Mouse (Mus musculus): ENCODE measurements around the gene Efcab6. TPM values are rescaled to one million over a fixed set of nuclear protein-coding genes. Genes with fewer than 3 reads are reported as not detected.

The Efcab6 gene
- total RNA-seq (2012; rRNA removed): 0.76 and 1.3 TPM in 2 replicates

DNA sequence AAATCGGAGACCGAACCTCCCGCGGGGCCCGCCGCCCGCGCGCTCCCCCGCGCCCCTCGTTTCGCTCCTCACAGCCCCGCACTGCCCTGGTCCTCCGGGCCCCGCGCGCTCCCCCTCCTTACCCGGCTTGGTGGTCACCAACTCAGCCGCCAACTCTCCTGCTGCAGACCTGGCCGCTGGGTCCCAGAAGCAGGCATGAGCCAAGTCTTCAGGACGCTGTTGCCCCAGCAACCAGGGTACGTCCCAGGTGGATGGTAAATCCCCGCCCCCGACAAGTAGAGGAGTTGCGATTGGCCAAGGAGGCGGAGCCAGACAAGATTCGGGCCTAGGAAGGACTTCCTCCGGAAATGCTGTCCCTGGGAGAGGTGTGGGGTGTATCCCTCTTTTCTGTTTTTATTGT lies at the start of gene Efcab6:
Efcab6 (minus strand) TSS at position 240 of the 400 bp plus-strand sequence.
- H3K4me3 ChIP-seq (ENCODE audit: insufficient read depth in 1 of 2, low read depth in 1 of 2, low read length in 2 of 2, poor library complexity in 1 of 2, severe bottlenecking in 1 of 2): peak within 1 kb of the TSS; percentile 63 to 66
- H3K4me1 ChIP-seq (ENCODE audit: control insufficient read depth in 2 of 2, insufficient read depth in 2 of 2, low read length in 2 of 2, poor library complexity in 1 of 2): peaks cover 0 to 3% of the 10 kb centered on the region in 2 experiments; a peak in 1 of 4 replicates
- H3K9ac ChIP-seq (ENCODE audit: insufficient read depth, low read depth, low read length, poor library complexity, severe bottlenecking): peak within 1 kb of the TSS; percentile 21; the same call in 1 of the 2 replicates
- no peak within 1 kb of the TSS for H3K27ac ChIP-seq (ENCODE audit: insufficient read depth, low read depth, low read length, poor library complexity, severe bottlenecking)
- H3K36me3 ChIP-seq (ENCODE audit: control insufficient read depth, insufficient read depth, low read length, poor library complexity, severe bottlenecking): no peaks in the 10 kb centered on the region
- in situ Hi-C loops (cut with MboI; ENCODE audit: low sequenced_read_pairs in 2 of 2, unreplicated experiment in 2 of 2): loop anchor here in 1 of 2 experiments (25.0 kb wide), 1 partner anchor 303 kb away; no protein-coding TSS in a partner anchor
- no peak for TF ChIP-seq ZNF384 (IDR thresholded peaks at IDR 0.05; ENCODE audit: low read depth, low read length)
- no peak for TF ChIP-seq ZC3H11A (IDR thresholded peaks at IDR 0.05; ENCODE audit: borderline replicate concordance, low read depth, low read length)
- no peak for TF ChIP-seq CHD2 (IDR thresholded peaks at IDR 0.05; ENCODE audit: low read depth, low read length)
- TF ChIP-seq MAFK (IDR thresholded peaks at IDR 0.05; ENCODE audit: insufficient read depth, low read depth, low read length): no peak
- TF ChIP-seq HCFC1 (IDR thresholded peaks at IDR 0.05; ENCODE audit: borderline replicate concordance, insufficient read depth, low read length): no peak
- DNase-seq (ENCODE audit: low read depth, low spot score): peak; percentile 72
- H3K9me3 ChIP-seq (ENCODE audit: control insufficient read depth, insufficient read depth, low read depth, low read length): no peaks in the 10 kb centered on the region

DNA sequence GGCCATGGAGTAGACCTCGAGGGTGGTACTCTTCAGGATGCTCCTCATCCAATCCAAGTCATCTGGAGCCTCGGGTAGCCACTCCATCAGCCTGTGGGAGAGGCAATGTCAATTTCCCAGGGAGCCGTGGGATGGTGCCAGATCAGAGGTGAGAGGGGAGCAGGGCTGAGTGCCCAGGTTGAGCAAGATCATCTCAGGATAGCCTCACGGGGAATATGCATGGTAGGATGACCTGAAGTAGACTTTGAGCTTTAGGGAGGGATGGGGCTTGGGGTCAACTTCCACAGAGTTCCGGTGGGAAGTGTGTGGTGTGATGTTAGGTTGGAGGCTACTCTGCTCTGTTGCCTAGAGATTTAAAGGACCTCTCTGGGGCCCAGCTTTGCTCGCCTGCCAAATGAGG lies 48.7 kb upstream of the Efcab6 start:
- H3K4me3 ChIP-seq (ENCODE audit: insufficient read depth in 1 of 2, low read depth in 1 of 2, low read length in 2 of 2, poor library complexity in 1 of 2, severe bottlenecking in 1 of 2): no peak overlapping the region
- no peaks in the 10 kb centered on the region for H3K9me3 ChIP-seq (ENCODE audit: control insufficient read depth, insufficient read depth, low read depth, low read length)
- H3K36me3 ChIP-seq (ENCODE audit: control insufficient read depth, insufficient read depth, low read length, poor library complexity, severe bottlenecking): no peaks in the 10 kb centered on the region
- no peaks in the 10 kb centered on the region for H3K4me1 ChIP-seq (ENCODE audit: control insufficient read depth in 2 of 2, insufficient read depth in 2 of 2, low read length in 2 of 2, poor library complexity in 1 of 2)
- TF ChIP-seq HCFC1 (IDR thresholded peaks at IDR 0.05; ENCODE audit: borderline replicate concordance, insufficient read depth, low read length) (no peak), ZC3H11A (IDR thresholded peaks at IDR 0.05; ENCODE audit: borderline replicate concordance, low read depth, low read length) (no peak), CHD2 (IDR thresholded peaks at IDR 0.05; ENCODE audit: low read depth, low read length) (no peak), ZNF384 (IDR thresholded peaks at IDR 0.05; ENCODE audit: low read depth, low read length) (no peak), MAFK (IDR thresholded peaks at IDR 0.05; ENCODE audit: insufficient read depth, low read depth, low read length) (no peak)
- no peak overlapping the region for H3K9ac ChIP-seq (ENCODE audit: insufficient read depth, low read depth, low read length, poor library complexity, severe bottlenecking)
- in situ Hi-C loops (cut with MboI; ENCODE audit: low sequenced_read_pairs in 2 of 2, unreplicated experiment in 2 of 2): no loop called here
- DNase-seq (ENCODE audit: low read depth, low spot score): no peak
- no peak overlapping the region for H3K27ac ChIP-seq (ENCODE audit: insufficient read depth, low read depth, low read length, poor library complexity, severe bottlenecking)

DNA sequence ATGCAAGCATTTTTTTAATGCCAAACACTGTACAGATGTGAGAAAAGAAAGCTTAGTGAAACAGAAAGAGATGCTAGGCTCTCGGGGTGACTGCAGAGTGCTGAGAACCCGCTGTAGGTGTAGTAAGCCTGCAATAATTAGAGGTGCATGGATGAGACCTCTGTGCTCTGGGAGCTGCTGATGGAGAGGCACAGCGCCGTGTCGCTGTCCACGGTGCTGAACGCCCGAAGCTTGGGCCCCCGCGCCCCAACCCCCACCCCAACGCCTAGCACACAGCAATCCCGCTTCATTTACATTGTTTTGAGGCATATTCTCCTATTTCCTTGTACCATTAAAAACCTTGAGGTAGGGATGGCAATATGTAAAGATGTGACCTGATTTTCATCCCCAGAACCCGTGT lies 43.7 kb upstream of the Efcab6 start:
- no peak overlapping the region for H3K9ac ChIP-seq (ENCODE audit: insufficient read depth, low read depth, low read length, poor library complexity, severe bottlenecking)
- no peak for DNase-seq (ENCODE audit: low read depth, low spot score)
- H3K4me3 ChIP-seq (ENCODE audit: insufficient read depth in 1 of 2, low read depth in 1 of 2, low read length in 2 of 2, poor library complexity in 1 of 2, severe bottlenecking in 1 of 2): no peak overlapping the region
- H3K36me3 ChIP-seq (ENCODE audit: control insufficient read depth, insufficient read depth, low read length, poor library complexity, severe bottlenecking): no peaks in the 10 kb centered on the region
- in situ Hi-C loops (cut with MboI; ENCODE audit: low sequenced_read_pairs in 2 of 2, unreplicated experiment in 2 of 2): no loop called here
- H3K27ac ChIP-seq (ENCODE audit: insufficient read depth, low read depth, low read length, poor library complexity, severe bottlenecking): no peak overlapping the region
- TF ChIP-seq ZC3H11A (IDR thresholded peaks at IDR 0.05; ENCODE audit: borderline replicate concordance, low read depth, low read length): no peak
- TF ChIP-seq HCFC1 (IDR thresholded peaks at IDR 0.05; ENCODE audit: borderline replicate concordance, insufficient read depth, low read length): no peak
- no peak for TF ChIP-seq ZNF384 (IDR thresholded peaks at IDR 0.05; ENCODE audit: low read depth, low read length)
- TF ChIP-seq CHD2 (IDR thresholded peaks at IDR 0.05; ENCODE audit: low read depth, low read length): no peak
- no peak for TF ChIP-seq MAFK (IDR thresholded peaks at IDR 0.05; ENCODE audit: insufficient read depth, low read depth, low read length)
- no peaks in the 10 kb centered on the region for H3K9me3 ChIP-seq (ENCODE audit: control insufficient read depth, insufficient read depth, low read depth, low read length)
- H3K4me1 ChIP-seq (ENCODE audit: control insufficient read depth in 2 of 2, insufficient read depth in 2 of 2, low read length in 2 of 2, poor library complexity in 1 of 2): peaks cover 0 to 4% of the 10 kb centered on the region in 2 experiments; a peak in 2 of 4 replicates

DNA sequence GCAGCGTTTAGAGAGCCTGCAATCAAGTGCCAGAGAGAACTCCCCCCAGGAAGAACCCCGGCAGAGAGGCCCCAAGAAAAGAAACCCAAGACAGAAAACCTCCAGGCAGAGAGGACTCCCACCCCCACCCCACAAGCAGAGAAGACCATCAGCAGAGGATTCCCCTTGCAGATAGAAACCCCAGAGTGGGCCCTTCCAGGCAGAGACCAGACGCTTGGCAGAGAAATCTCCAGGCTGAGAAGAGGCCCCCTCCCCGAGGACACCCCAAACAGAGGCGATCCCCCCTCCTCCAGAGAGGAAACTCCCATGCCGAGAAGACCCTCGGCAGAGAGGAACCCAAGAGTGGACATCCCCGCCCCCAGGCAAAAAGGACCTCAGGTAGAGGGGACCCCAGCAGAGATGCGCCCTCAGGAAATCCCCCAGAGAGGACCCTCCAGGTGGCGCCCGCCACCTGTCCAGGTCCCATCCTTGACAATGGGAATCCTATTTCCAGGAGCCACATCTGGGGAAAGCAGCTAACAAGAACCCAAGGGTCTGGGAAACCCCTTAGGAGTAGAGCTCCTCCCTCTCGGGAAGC lies 40.8 kb upstream of the Efcab6 start:
- DNase-seq (ENCODE audit: low read depth, low spot score): no peak
- in situ Hi-C loops (cut with MboI; ENCODE audit: low sequenced_read_pairs in 2 of 2, unreplicated experiment in 2 of 2): no loop called here
- H3K4me3 ChIP-seq (ENCODE audit: insufficient read depth in 1 of 2, low read depth in 1 of 2, low read length in 2 of 2, poor library complexity in 1 of 2, severe bottlenecking in 1 of 2): peak overlapping the region; percentile 81 to 89
- TF ChIP-seq ZNF384 (IDR thresholded peaks at IDR 0.05; ENCODE audit: low read depth, low read length) (no peak), MAFK (IDR thresholded peaks at IDR 0.05; ENCODE audit: insufficient read depth, low read depth, low read length) (no peak), ZC3H11A (IDR thresholded peaks at IDR 0.05; ENCODE audit: borderline replicate concordance, low read depth, low read length) (no peak), CHD2 (IDR thresholded peaks at IDR 0.05; ENCODE audit: low read depth, low read length) (no peak), HCFC1 (IDR thresholded peaks at IDR 0.05; ENCODE audit: borderline replicate concordance, insufficient read depth, low read length) (no peak)
- no peak overlapping the region for H3K27ac ChIP-seq (ENCODE audit: insufficient read depth, low read depth, low read length, poor library complexity, severe bottlenecking)
- no peaks in the 10 kb centered on the region for H3K9me3 ChIP-seq (ENCODE audit: control insufficient read depth, insufficient read depth, low read depth, low read length)
- peaks cover 0 to 7% of the 10 kb centered on the region in 2 experiments; a peak in 2 of 4 replicates for H3K4me1 ChIP-seq (ENCODE audit: control insufficient read depth in 2 of 2, insufficient read depth in 2 of 2, low read length in 2 of 2, poor library complexity in 1 of 2)
- no peaks in the 10 kb centered on the region; the same call in 1 of the 2 replicates for H3K36me3 ChIP-seq (ENCODE audit: control insufficient read depth, insufficient read depth, low read length, poor library complexity, severe bottlenecking)
- peak overlapping the region; percentile 46; the same call in 1 of the 2 replicates for H3K9ac ChIP-seq (ENCODE audit: insufficient read depth, low read depth, low read length, poor library complexity, severe bottlenecking)

Measured in ES-E14 (cell line).